ENCODE assay signal across 13 mouse cellular contexts in the genomic region with DNA sequence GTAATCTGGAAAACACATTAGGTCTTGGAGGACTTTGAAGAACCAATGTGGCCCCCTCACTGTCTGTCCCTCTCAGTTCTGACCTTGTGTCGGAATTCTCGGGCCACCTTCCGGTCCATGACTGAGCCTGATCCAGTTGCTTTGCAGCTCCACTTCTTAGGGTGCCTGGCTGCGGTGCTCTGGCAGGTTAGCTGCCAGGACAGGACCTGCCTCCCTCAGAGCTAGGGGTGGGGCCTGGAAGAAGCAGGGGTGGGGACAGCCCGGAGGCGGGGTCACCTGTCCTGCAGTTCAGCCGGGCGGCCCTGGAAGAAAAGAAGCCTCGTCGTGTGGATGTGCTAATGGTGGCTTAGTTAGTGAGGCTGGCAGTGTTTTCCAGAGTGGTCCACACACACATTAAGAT. TPM values are rescaled to one million over a fixed set of nuclear protein-coding genes. Genes with fewer than 3 reads are reported as not detected.
DNase-seq lines count a peak whose midpoint lies in the region; ATAC-seq lines count a peak whose summit lies in the region.
"Had no signal": no experiment of that assay in that cellular context is flagged by ENCODE, and none has a peak within 500 bp of the region (broad histone marks: within the 10 kb centered on the region; RNA-seq: fewer than 3 reads in every experiment).

Gene Ush1c (minus strand): TSS at position 158 of the 400 bp plus-strand sequence.

- no peaks in the 10 kb centered on the region for H3K27me3 ChIP-seq in kidney, embryonic 15.5 days
- H3K27me3 ChIP-seq in stomach, embryonic 16.5 days (ENCODE audit: control insufficient read depth, insufficient read depth, low read length): no peaks in the 10 kb centered on the region

- H3K27ac ChIP-seq in kidney, embryonic 15.5 days: peak within 1 kb of the TSS; percentile 54
- H3K27ac ChIP-seq in stomach, embryonic 16.5 days (ENCODE audit: low read length): no peak within 1 kb of the TSS

- H3K4me3 ChIP-seq in kidney, embryonic 15.5 days (replicated peaks): peak within 1 kb of the TSS; percentile 17
- H3K4me3 ChIP-seq in stomach, embryonic 16.5 days (replicated peaks; ENCODE audit: low read length): 0 out of 2 replicates have a peak within 1 kb of the TSS, but pooled peaks have one; percentile 1
- H3K4me3 ChIP-seq: erythroblast, embryonic 14.5 days had no signal

- peak; percentile 59; the same call in 1 of the 2 replicates for ATAC-seq in kidney, embryonic 15.5 days (replicated peaks; ENCODE audit: low FRiP score)
- ATAC-seq in stomach, embryonic 16.5 days (ENCODE audit: insufficient read depth, low FRiP score): peak; percentile 73; the same call in 1 of the 2 replicates

- DNase-seq in lung, postnatal 14 days: peak; percentile 2
- DNase-seq in lung, postnatal 4 days: no peak
- peak; percentile 25 to 40 for DNase-seq in heart, postnatal 10 days
- no peak for DNase-seq in urinary bladder, postnatal 36 days (ENCODE audit: low spot score in 2 of 2)
- DNase-seq in cerebellum, adult 9-11 months: no peak
- DNase-seq in right cerebral cortex, postnatal 36 days (ENCODE audit: low spot score in 2 of 2): no peak
- DNase-seq: cerebellum, adult 8-10 months; gastrocnemius, postnatal 25 days; layer of hippocampus, adult 9-11 months had no signal

- H3K4me1 ChIP-seq in kidney, embryonic 15.5 days: peaks cover 39% of the 10 kb centered on the region
- no peaks in the 10 kb centered on the region for H3K4me1 ChIP-seq in stomach, embryonic 16.5 days (ENCODE audit: control insufficient read depth, insufficient read depth, low read length)

- H3K36me3 ChIP-seq in kidney, embryonic 15.5 days: no peaks in the 10 kb centered on the region
- no peaks in the 10 kb centered on the region for H3K36me3 ChIP-seq in stomach, embryonic 16.5 days (ENCODE audit: control insufficient read depth, insufficient read depth, low read length)

- H3K4me2 ChIP-seq in kidney, embryonic 15.5 days: peak within 1 kb of the TSS; percentile 35
- H3K4me2 ChIP-seq in stomach, embryonic 16.5 days (ENCODE audit: low read depth, low read length): no peak within 1 kb of the TSS

- WGBS in kidney, embryonic 15.5 days: 16% methylated on average over 10 of the region's 10 CpGs
- WGBS in stomach, embryonic 16.5 days: 22% methylated on average over 10 of the region's 10 CpGs

- H3K9ac ChIP-seq in kidney, embryonic 15.5 days: 0 out of 2 replicates have a peak within 1 kb of the TSS, but pooled peaks have one; percentile 10
- no peak within 1 kb of the TSS for H3K9ac ChIP-seq in stomach, embryonic 16.5 days (ENCODE audit: low read length)

- intact Hi-C loops in heart, postnatal 10 days (cut with DNase I): no loop called here

- no peaks in the 10 kb centered on the region for H3K9me3 ChIP-seq in kidney, embryonic 15.5 days (replicated peaks)
- no peaks in the 10 kb centered on the region for H3K9me3 ChIP-seq in stomach, embryonic 16.5 days (replicated peaks; ENCODE audit: control insufficient read depth, low read length)

RNA-seq across cellular contexts. Expression of gene Ush1c, which starts in this region (rescaled TPM):
- 10 to 100 TPM; 12.2 to 12.8 TPM for total RNA-seq in heart, postnatal 10 days (2021)
- 13.8 and 14.5 TPM in 2 replicates for polyA plus RNA-seq in kidney, embryonic 15.5 days (2015; fragmentation: Nextera tagmentation; extraction: Ambion mirVana)
- polyA plus RNA-seq in stomach, embryonic 16.5 days (2015; fragmentation: Nextera tagmentation; extraction: Ambion mirVana): 9.8 and 10.2 TPM in 2 replicates
- total RNA-seq: MEL had no signal
- polyA plus RNA-seq: erythroblast, embryonic 14.5 days had no signal

Comparison
In these comparisons a context has a peak if more than half of its experiments do, and no peak if none do; other contexts are left out.
1. DNase-seq: peak in lung, postnatal 14 days (single experiment) and heart, postnatal 10 days (2 of 2); none in lung, postnatal 4 days (0 of 2), urinary bladder, postnatal 36 days (0 of 2), cerebellum, adult 9-11 months (single experiment) and right cerebral cortex, postnatal 36 days (0 of 2).